Mouse (Mus musculus) kidney, adult 8-10 months (tissue): ENCODE data around the gene Wdr90.

Experiments
- DNase-seq, 2 experiments: peaks; one replicate each; pipeline ENCODE4 v3.0.0; 2022

The Wdr90 gene

GRCm38 (mm10) chr17:25877025-25877424 lies 15.7 kb upstream of the Wdr90 start:
- DNase-seq = no peak

GRCm38 (mm10) chr17:25876347-25876915 lies 15.1 kb upstream of the Wdr90 start:
- peak; percentile 81 to 83 for DNase-seq

GRCm38 (mm10) chr17:25875171-25876136 lies 14.2 kb upstream of the Wdr90 start:
- peak; percentile 85 to 90 for DNase-seq

- DNase-seq = peak; percentile 88 to 95
These were observed 13.4 kb upstream of the Wdr90 start, which contains the start of gene Mettl26 for GRCm38 (mm10) chr17:25874721-25875170. TSS of gene Mettl26 (plus strand) at chr17:25875074.

GRCm38 (mm10) chr17:25874148-25874720 lies 12.9 kb upstream of the Wdr90 start:
- DNase-seq = peak in 1 of 2 experiments; percentile 66

- no peak for DNase-seq
These were observed 12.3 kb upstream of the Wdr90 start for GRCm38 (mm10) chr17:25873405-25874147.

- peak in 1 of 2 experiments; percentile 67 for DNase-seq
These were observed 11.4 kb upstream of the Wdr90 start for GRCm38 (mm10) chr17:25872676-25873075.

GRCm38 (mm10) chr17:25871566-25871965 lies 10.3 kb upstream of the Wdr90 start:
- peak in 1 of 2 experiments; percentile 19 for DNase-seq

- no peak for DNase-seq
These were observed 8.7 kb upstream of the Wdr90 start for GRCm38 (mm10) chr17:25869954-25870353.

- no peak for DNase-seq
These were observed 8.2 kb upstream of the Wdr90 start for GRCm38 (mm10) chr17:25869498-25869897.

GRCm38 (mm10) chr17:25868601-25869191 lies 7.4 kb upstream of the Wdr90 start, which contains the start of gene Mcrip2:
TSS of gene Mcrip2 (minus strand) at chr17:25868764.
- peak; percentile 90 to 91 for DNase-seq

GRCm38 (mm10) chr17:25867836-25868600 lies 6.7 kb upstream of the Wdr90 start:
- peak; percentile 79 to 84 for DNase-seq

GRCm38 (mm10) chr17:25867509-25867835 lies 6.2 kb upstream of the Wdr90 start:
- DNase-seq = no peak

- DNase-seq = peak; percentile 65 to 78
These were observed 4.9 kb upstream of the Wdr90 start for GRCm38 (mm10) chr17:25866172-25866571.

- no peak for DNase-seq
These were observed 4.0 kb upstream of the Wdr90 start for GRCm38 (mm10) chr17:25865288-25865687.

- no peak for DNase-seq
These were observed 3.0 kb upstream of the Wdr90 start for GRCm38 (mm10) chr17:25864311-25864710.

GRCm38 (mm10) chr17:25863681-25864080 lies 2.4 kb upstream of the Wdr90 start:
- DNase-seq = peak in 1 of 2 experiments; percentile 59

- peak in 1 of 2 experiments; percentile 27 for DNase-seq
These were observed 657 bp upstream of the Wdr90 start for GRCm38 (mm10) chr17:25861704-25862612.

- DNase-seq = no peak
These were observed 1.1 kb downstream of the Wdr90 start for GRCm38 (mm10) chr17:25860229-25860628.

- peak; percentile 95 to 96 for DNase-seq
These were observed 16.9 kb downstream of the Wdr90 start, which contains the start of gene Rhot2 for GRCm38 (mm10) chr17:25844396-25844901. TSS of gene Rhot2 (minus strand) at chr17:25844851.
